Mouse (Mus musculus) midbrain, embryonic 14.5 days (tissue): ENCODE data around the gene Ppp1r13l. TPM values are rescaled to one million over a fixed set of nuclear protein-coding genes. Genes with fewer than 3 reads are reported as not detected.

ENCODE experiments used
- ATAC-seq: fragments of 200-750 bp; cut with Nextera tagmentation; 2 replicates; pipeline ENCODE4 v1.8.0; 2017; ENCODE audit warnings: moderate number of reproducible peaks, moderate library complexity; ENCODE audit not compliant: low FRiP score, low TSS enrichment
- DNase-seq: peaks from one replicate; pipeline ENCODE4 v3.0.0-alpha.2; 2015
- H3K27ac ChIP-seq: fragments of 300-500 bp; sonication (generic); replicated peaks from 2 replicates; pipeline ENCODE4 v1.5.1; 2014; ENCODE audit warnings: mild to moderate bottlenecking, low read depth, low read length, moderate library complexity
- H3K27me3 ChIP-seq: fragments of 300-500 bp; sonication (generic); 2 replicates; pipeline ENCODE4 v1.6.1; 2014; ENCODE audit warnings: low read length, control low read depth, mixed read lengths; ENCODE audit not compliant: control insufficient read depth, insufficient read depth
- H3K36me3 ChIP-seq: fragments of 300-500 bp; sonication (generic); 2 replicates; pipeline ENCODE4 v1.6.1; 2014; ENCODE audit warnings: low read length, control low read depth; ENCODE audit not compliant: control insufficient read depth, insufficient read depth
- H3K4me1 ChIP-seq: fragments of 300-500 bp; sonication (generic); 2 replicates; pipeline ENCODE4 v1.6.1; 2014; ENCODE audit warnings: mild to moderate bottlenecking, antibody characterized with exemption, low read length, control low read depth; ENCODE audit not compliant: control insufficient read depth, insufficient read depth
- H3K4me2 ChIP-seq: fragments of 300-500 bp; sonication (generic); 2 replicates; pipeline ENCODE4 v1.6.1; 2014; ENCODE audit warnings: mild to moderate bottlenecking, low read length, moderate library complexity
- H3K4me3 ChIP-seq: fragments of 300-500 bp; sonication (generic); replicated peaks from 2 replicates; pipeline ENCODE4 v1.5.1; 2014; ENCODE audit warnings: low read depth, low read length
- H3K9ac ChIP-seq: fragments of 300-500 bp; sonication (generic); replicated peaks from 2 replicates; pipeline ENCODE4 v1.6.1; 2014; ENCODE audit warnings: mild to moderate bottlenecking, low read length, moderate library complexity
- H3K9me3 ChIP-seq: fragments of 300-500 bp; sonication (generic); 2 replicates; pipeline ENCODE4 v1.6.1; 2016; ENCODE audit warnings: low read length, control low read depth, mixed read lengths; ENCODE audit not compliant: control insufficient read depth
- WGBS: fragments of 180-500 bp; shearing (Covaris S2); extraction: QIAGEN DNeasy Blood & Tissue Kit; methylation state at CpG from one replicate; pipeline ENCODE4 v1.1.7; 2014; 5-methylcytosine and 5-hydroxymethylcytosine counted together
- polyA plus RNA-seq: library from polyadenylated mRNA; unstranded; fragments of >200 nt; fragmentation: Nextera tagmentation; extraction: Ambion mirVana; gene quantifications from 2 replicates; pipeline ENCODE4 v1.2.1, GENCODE M21; 2014

Gene Ppp1r13l
- polyA plus RNA-seq, 1 experiment from 2014 or later: 1.9 TPM

GRCm38 (mm10) chr7:19356311-19356710 is 3.2 kb upstream of the Ppp1r13l start:
- 82% methylated on average over 10 of the region's 10 CpGs for WGBS
- Histone ChIP-seq H3K9me3 (no peaks in the 10 kb centered on the region), H3K27ac (no peak overlapping the region)

GRCm38 (mm10) chr7:19357381-19358375 is 1.9 kb upstream of the Ppp1r13l start:
- ATAC-seq (no peak), DNase-seq (no peak)
- Histone ChIP-seq H3K4me1 (peaks cover 26% of the 10 kb centered on the region), H3K4me3 (peak overlapping the region; percentile 70), H3K9me3 (no peaks in the 10 kb centered on the region), H3K27me3 (0 out of 2 replicates have a peak, but pooled peaks cover 6% of the 10 kb centered on the region), H3K4me2 (peak overlapping the region; percentile 97), H3K36me3 (peaks cover 40% of the 10 kb centered on the region), H3K27ac (no peak overlapping the region), H3K9ac (no peak overlapping the region; the same call in 1 of the 2 replicates)
- WGBS: 93% methylated on average over 25 of the region's 25 CpGs

More at GRCm38 (mm10) chr7:19356311-19356710, 3.2 kb upstream of the Ppp1r13l start:
- Histone ChIP-seq H3K4me3 (no peak overlapping the region), H3K9ac (no peak overlapping the region), H3K4me1 (peaks cover 20% of the 10 kb centered on the region), H3K36me3 (peaks cover 52% of the 10 kb centered on the region), H3K4me2 (no peak overlapping the region), H3K27me3 (0 out of 2 replicates have a peak, but pooled peaks cover 2% of the 10 kb centered on the region)
- no peak for ATAC-seq
- no peak for DNase-seq

DNA sequence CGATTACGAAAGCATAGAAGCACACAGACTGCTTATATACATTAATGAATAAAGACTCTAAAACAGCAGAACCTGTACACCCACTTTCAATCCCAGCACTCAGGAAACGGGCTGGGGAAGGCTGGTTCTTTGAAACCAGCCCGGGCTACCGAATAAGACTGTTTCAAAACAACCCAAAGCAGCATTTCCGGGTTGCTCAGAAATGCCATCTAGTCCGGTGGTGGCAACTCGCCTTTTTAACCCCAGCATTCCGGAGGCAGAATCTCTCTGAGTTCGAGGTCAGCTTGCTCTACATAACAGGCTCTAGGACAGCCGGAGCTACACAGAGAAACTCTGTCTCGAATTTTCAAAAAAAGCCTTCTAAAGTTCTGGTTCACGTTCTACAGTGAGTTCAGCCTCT is 915 bp upstream of the Ppp1r13l start:
- peak overlapping the region; percentile 70 for H3K4me3 ChIP-seq
- H3K36me3 ChIP-seq: peaks cover 31% of the 10 kb centered on the region
- H3K4me2 ChIP-seq: peak overlapping the region; percentile 97
- H3K9ac ChIP-seq: peak overlapping the region; percentile 59
- H3K4me1 ChIP-seq: peaks cover 26% of the 10 kb centered on the region
- 25% methylated on average over 13 of the region's 13 CpGs for WGBS
- H3K9me3 ChIP-seq: no peaks in the 10 kb centered on the region
- no peak for DNase-seq
- no peak for ATAC-seq
- H3K27me3 ChIP-seq: 0 out of 2 replicates have a peak, but pooled peaks cover 6% of the 10 kb centered on the region
- H3K27ac ChIP-seq: no peak overlapping the region

- Histone ChIP-seq H3K27ac (no peak overlapping the region), H3K4me2 (peak overlapping the region; percentile 97), H3K4me3 (peak overlapping the region; percentile 70), H3K9ac (peak overlapping the region; percentile 59; the same call in 1 of the 2 replicates), H3K27me3 (0 out of 2 replicates have a peak, but pooled peaks cover 6% of the 10 kb centered on the region), H3K9me3 (no peaks in the 10 kb centered on the region), H3K36me3 (peaks cover 21% of the 10 kb centered on the region), H3K4me1 (peaks cover 26% of the 10 kb centered on the region)
- ATAC-seq: peak; percentile 55
- under 1% methylated on average over 45 of the region's 45 CpGs for WGBS
- peak; percentile 76 for DNase-seq
Observed at GRCm38 (mm10) chr7:19359892-19360641, 518 bp downstream of the Ppp1r13l start.

DNA sequence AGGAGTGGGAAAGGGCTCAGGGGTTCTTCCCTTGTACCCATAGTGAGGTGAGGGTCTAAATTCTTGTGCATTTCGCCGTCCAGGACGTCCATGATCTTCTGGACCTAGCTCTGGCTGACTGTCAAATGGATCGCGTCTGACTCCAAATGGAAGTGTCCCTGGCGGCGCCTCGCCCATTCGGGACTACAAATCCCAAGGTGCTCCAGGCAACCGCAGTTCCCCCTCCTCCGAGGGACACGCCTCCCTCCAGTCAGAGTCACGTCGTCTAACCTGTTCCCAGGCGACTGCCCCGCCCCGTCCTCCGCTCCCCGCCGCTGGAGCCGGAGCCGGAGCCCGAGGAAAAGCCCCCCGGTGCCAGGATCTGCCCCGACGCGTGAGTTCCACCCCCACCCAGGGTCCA is 1.4 kb downstream of the Ppp1r13l start:
- H3K27me3 ChIP-seq: 0 out of 2 replicates have a peak, but pooled peaks cover 6% of the 10 kb centered on the region
- H3K9me3 ChIP-seq: no peaks in the 10 kb centered on the region
- H3K27ac ChIP-seq: no peak overlapping the region
- peaks cover 16% of the 10 kb centered on the region for H3K36me3 ChIP-seq
- H3K4me2 ChIP-seq: peak overlapping the region; percentile 97
- H3K4me1 ChIP-seq: peaks cover 26% of the 10 kb centered on the region
- peak; percentile 89 for DNase-seq
- WGBS: under 1% methylated on average over 27 of the region's 27 CpGs
- H3K4me3 ChIP-seq: peak overlapping the region; percentile 70
- H3K9ac ChIP-seq: peak overlapping the region; percentile 38; the same call in 1 of the 2 replicates
- ATAC-seq: peak; percentile 59

- DNase-seq (peak; percentile 69), ATAC-seq (no peak)
- H3K4me2 ChIP-seq: peak overlapping the region; percentile 97
- H3K36me3 ChIP-seq: peaks cover 8% of the 10 kb centered on the region
- no peak overlapping the region for H3K27ac ChIP-seq
- 0 out of 2 replicates have a peak, but pooled peaks cover 6% of the 10 kb centered on the region for H3K27me3 ChIP-seq
- WGBS: 13% methylated on average over 16 of the region's 16 CpGs
- H3K9ac ChIP-seq: no peak overlapping the region
- no peaks in the 10 kb centered on the region for H3K9me3 ChIP-seq
- H3K4me3 ChIP-seq: peak overlapping the region; percentile 70
- H3K4me1 ChIP-seq: peaks cover 26% of the 10 kb centered on the region
Observed at GRCm38 (mm10) chr7:19361720-19362119, 2.2 kb downstream of the Ppp1r13l start.

DNA sequence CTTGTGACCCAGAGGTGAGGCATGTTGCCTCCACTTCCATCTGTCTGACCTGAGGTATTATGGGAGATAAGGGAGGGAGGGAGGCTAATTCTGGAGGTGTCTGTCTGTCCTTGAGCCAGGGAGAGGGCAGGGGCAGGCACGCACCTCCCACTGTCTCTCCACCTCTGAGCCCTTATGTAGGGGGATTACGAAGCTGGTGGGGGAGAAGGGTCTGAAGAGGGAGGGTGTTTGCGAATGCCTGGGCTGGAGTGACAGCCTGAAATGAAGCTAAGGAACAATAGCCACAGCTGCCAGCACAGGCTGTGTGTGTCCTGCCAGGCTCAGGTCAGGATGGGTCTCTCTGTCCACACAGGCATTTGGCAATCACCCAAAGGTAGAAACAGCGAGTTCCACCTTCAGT is 2.7 kb downstream of the Ppp1r13l start:
- H3K9me3 ChIP-seq: no peaks in the 10 kb centered on the region
- no peak overlapping the region for H3K27ac ChIP-seq
- peaks cover 3% of the 10 kb centered on the region for H3K36me3 ChIP-seq
- 0 out of 2 replicates have a peak, but pooled peaks cover 6% of the 10 kb centered on the region for H3K27me3 ChIP-seq
- DNase-seq: no peak
- H3K4me2 ChIP-seq: peak overlapping the region; percentile 97
- peaks cover 26% of the 10 kb centered on the region for H3K4me1 ChIP-seq
- no peak overlapping the region for H3K9ac ChIP-seq
- H3K4me3 ChIP-seq: no peak overlapping the region
- ATAC-seq: no peak
- 16% methylated on average over 4 of the region's 4 CpGs for WGBS

- Histone ChIP-seq H3K9me3 (no peaks in the 10 kb centered on the region), H3K4me3 (no peak overlapping the region), H3K4me1 (peaks cover 19% of the 10 kb centered on the region), H3K4me2 (no peak overlapping the region), H3K27me3 (0 out of 2 replicates have a peak, but pooled peaks cover 6% of the 10 kb centered on the region), H3K36me3 (no peaks in the 10 kb centered on the region), H3K27ac (no peak overlapping the region), H3K9ac (no peak overlapping the region)
- 4% methylated on average over 18 of the region's 18 CpGs for WGBS
- peak; percentile 65 for DNase-seq
- ATAC-seq: no peak
Observed at GRCm38 (mm10) chr7:19363881-19364280, 4.3 kb downstream of the Ppp1r13l start.
